Mouse (Mus musculus): Measurements from ENCODE around the gene Ciita. TPM values are rescaled to one million over a fixed set of nuclear protein-coding genes. Genes with fewer than 3 reads are reported as not detected.

The Ciita gene
- polyA plus RNA-seq, 1 experiment from 2014 or later: 0.16 TPM

DNA sequence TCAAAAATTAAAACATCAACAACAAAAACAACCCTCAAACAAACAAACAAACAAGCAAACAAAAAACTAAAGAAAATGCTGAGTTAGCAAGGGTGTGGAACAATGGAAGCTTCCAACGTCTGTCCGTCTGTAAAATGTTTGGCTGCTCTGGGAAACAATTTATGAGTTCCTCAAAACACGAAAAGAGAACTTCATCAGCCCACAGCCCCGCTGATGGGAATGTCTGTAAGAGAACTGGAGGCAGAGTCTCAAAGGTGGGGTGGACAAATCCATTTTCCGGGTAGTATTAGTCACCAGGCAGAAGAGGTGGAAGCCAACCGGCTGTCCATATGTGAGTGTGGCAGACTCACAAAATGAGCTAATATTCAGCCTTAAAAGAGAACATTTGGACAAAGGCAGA is 38.5 kb upstream of the Ciita start:
- Histone ChIP-seq H3K36me3 (ENCODE audit: control insufficient read depth, insufficient read depth, low read length) (no peaks in the 10 kb centered on the region), H3K4me3 (ENCODE audit: low read depth, low read length) (no peak overlapping the region), H3K27ac (replicated peaks) (no peak overlapping the region), H3K9ac (ENCODE audit: low read length) (no peak overlapping the region), H3K27me3 (ENCODE audit: control insufficient read depth, insufficient read depth, low read length) (no peaks in the 10 kb centered on the region), H3K9me3 (ENCODE audit: control insufficient read depth, low read length) (no peaks in the 10 kb centered on the region), H3K4me1 (replicated peaks; ENCODE audit: control insufficient read depth, insufficient read depth) (no peaks in the 10 kb centered on the region), H3K4me2 (replicated peaks; ENCODE audit: low read depth) (no peak overlapping the region)
- 80% methylated on average over 6 of the region's 6 CpGs for WGBS
- ATAC-seq (ENCODE audit: low FRiP score, low TSS enrichment) (no peak), DNase-seq (ENCODE audit: low spot score) (no peak)
- TF ChIP-seq CTCF (IDR thresholded peaks at IDR 0.05; ENCODE audit: low read depth): no peak
- TF ChIP-seq EP300 (optimal IDR thresholded peaks at IDR 0.05): no peak

DNA sequence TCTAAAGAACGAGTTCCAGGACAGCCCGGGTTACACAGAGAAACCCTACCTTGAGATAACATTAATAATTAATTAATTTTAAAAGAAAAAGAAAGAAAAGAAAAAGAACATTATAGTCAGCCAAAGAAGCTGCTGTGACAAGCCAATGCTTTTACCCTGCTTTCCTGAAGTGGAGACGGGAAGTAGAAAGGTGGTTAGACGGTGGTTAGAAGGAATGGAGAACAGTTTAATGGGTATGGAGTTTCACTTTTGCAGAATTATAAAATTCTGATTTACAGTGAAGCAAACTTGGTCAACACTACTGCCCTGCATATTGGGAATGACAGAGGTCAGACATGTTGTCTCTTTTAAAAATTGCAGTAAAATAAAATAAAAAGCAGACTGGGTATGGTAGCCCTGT is 38.1 kb upstream of the Ciita start:
- H3K4me1 ChIP-seq (replicated peaks; ENCODE audit: control insufficient read depth, insufficient read depth): no peaks in the 10 kb centered on the region
- no peak overlapping the region for H3K9ac ChIP-seq (ENCODE audit: low read length)
- DNase-seq (ENCODE audit: low spot score): no peak
- H3K9me3 ChIP-seq (ENCODE audit: control insufficient read depth, low read length): no peaks in the 10 kb centered on the region
- H3K27ac ChIP-seq (replicated peaks): no peak overlapping the region
- no peaks in the 10 kb centered on the region for H3K27me3 ChIP-seq (ENCODE audit: control insufficient read depth, insufficient read depth, low read length)
- ATAC-seq (ENCODE audit: low FRiP score, low TSS enrichment): no peak
- H3K4me2 ChIP-seq (replicated peaks; ENCODE audit: low read depth): no peak overlapping the region
- H3K4me3 ChIP-seq (ENCODE audit: low read depth, low read length): no peak overlapping the region
- H3K36me3 ChIP-seq (ENCODE audit: control insufficient read depth, insufficient read depth, low read length): no peaks in the 10 kb centered on the region
- 78% methylated on average over 4 of the region's 4 CpGs for WGBS
- TF ChIP-seq CTCF (IDR thresholded peaks at IDR 0.05; ENCODE audit: low read depth) (no peak), EP300 (optimal IDR thresholded peaks at IDR 0.05) (no peak)

DNA sequence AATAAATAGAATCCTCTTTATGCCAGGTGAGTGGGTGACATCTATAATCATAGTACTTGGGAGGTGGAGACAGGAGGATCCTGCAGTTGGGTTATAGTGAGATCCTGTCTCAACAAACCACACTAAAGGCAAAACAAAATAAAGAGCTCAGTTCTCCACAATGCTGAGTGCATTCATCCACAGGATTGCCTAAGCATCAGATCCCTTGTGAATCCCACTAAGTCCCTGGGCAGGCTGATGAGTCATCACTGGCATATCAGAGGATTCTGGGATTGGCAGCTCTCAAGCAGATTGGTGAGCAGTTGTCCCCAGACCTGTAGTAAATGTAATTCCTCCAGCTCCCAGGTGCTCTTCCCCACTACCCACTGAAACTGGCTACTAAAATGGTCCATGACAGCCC is 36.1 kb upstream of the Ciita start:
- H3K9me3 ChIP-seq (ENCODE audit: control insufficient read depth, low read length): no peaks in the 10 kb centered on the region
- H3K4me1 ChIP-seq (replicated peaks; ENCODE audit: control insufficient read depth, insufficient read depth): no peaks in the 10 kb centered on the region
- H3K4me3 ChIP-seq (ENCODE audit: low read depth, low read length): no peak overlapping the region
- no peak overlapping the region for H3K27ac ChIP-seq (replicated peaks)
- no peak for ATAC-seq (ENCODE audit: low FRiP score, low TSS enrichment)
- TF ChIP-seq EP300 (optimal IDR thresholded peaks at IDR 0.05) (no peak), CTCF (IDR thresholded peaks at IDR 0.05; ENCODE audit: low read depth) (no peak)
- no peaks in the 10 kb centered on the region for H3K27me3 ChIP-seq (ENCODE audit: control insufficient read depth, insufficient read depth, low read length)
- DNase-seq (ENCODE audit: low spot score): no peak
- no peak overlapping the region for H3K4me2 ChIP-seq (replicated peaks; ENCODE audit: low read depth)
- H3K9ac ChIP-seq (ENCODE audit: low read length): no peak overlapping the region
- H3K36me3 ChIP-seq (ENCODE audit: control insufficient read depth, insufficient read depth, low read length): no peaks in the 10 kb centered on the region

DNA sequence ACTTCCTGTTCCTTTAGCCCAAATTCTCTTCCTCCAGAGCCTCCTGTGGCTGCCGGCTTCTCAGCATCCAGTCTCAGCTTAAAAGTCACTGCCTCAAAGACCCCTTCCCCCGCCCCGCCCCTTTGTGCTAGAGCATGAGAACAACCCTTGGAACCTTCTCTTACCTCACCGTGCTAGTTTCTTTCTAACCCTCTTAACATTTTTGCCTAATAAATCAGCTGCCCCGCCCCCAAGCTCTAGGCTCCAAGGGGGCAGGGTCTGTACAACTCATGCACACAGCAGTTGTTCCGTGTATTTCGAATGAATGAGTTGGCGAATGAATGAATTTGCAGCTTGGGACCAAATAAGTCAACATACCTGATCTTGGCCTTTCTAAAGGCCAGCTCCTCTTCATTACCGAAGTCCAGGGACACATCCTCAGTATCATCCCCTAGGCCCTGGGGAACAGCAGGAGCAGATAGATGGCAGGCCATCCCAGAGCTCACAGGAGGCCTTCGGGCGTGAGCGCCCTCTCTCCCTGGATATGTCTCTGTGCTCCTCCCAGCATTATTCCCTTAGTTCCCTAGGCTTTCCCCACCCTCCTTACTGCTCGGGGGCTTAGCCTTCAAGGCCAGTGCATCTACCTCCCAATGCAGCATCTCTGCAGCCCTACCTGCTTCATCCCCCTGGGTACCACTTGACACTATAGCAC is 33.1 kb upstream of the Ciita start:
- H3K27me3 ChIP-seq (ENCODE audit: control insufficient read depth, insufficient read depth, low read length): no peaks in the 10 kb centered on the region
- TF ChIP-seq EP300 (optimal IDR thresholded peaks at IDR 0.05): no peak
- no peak for TF ChIP-seq CTCF (IDR thresholded peaks at IDR 0.05; ENCODE audit: low read depth)
- WGBS: 28% methylated on average over 13 of the region's 13 CpGs
- no peak for DNase-seq (ENCODE audit: low spot score)
- H3K9ac ChIP-seq (ENCODE audit: low read length): peak overlapping the region; percentile 35; the same call in 1 of the 2 replicates
- peak overlapping the region; percentile 38 for H3K4me3 ChIP-seq (ENCODE audit: low read depth, low read length)
- ATAC-seq (ENCODE audit: low FRiP score, low TSS enrichment): no peak; the same call in 1 of the 2 replicates
- H3K9me3 ChIP-seq (ENCODE audit: control insufficient read depth, low read length): no peaks in the 10 kb centered on the region
- no peaks in the 10 kb centered on the region for H3K4me1 ChIP-seq (replicated peaks; ENCODE audit: control insufficient read depth, insufficient read depth)
- peak overlapping the region; percentile 53 for H3K4me2 ChIP-seq (replicated peaks; ENCODE audit: low read depth)
- no peaks in the 10 kb centered on the region for H3K36me3 ChIP-seq (ENCODE audit: control insufficient read depth, insufficient read depth, low read length)
- no peak overlapping the region; the same call in 1 of the 2 replicates for H3K27ac ChIP-seq (replicated peaks)

DNA sequence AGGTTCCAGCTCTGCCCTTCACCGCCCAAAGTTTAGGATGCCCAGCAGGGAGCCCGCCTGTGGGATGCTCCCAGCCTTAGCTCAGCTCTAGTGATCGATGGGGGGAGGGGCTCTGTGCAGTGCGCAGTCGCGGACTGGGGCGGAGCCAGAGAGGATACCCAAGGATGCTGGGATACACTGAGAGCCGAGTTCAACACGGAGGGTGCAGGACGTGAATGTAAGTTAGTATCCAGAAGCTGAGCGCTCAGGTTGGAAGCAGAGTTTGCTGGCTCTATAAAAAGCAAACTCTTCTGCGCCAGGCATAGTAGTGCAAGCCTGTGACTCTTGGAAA is 32.6 kb upstream of the Ciita start, which contains the start of gene Tvp23a:
Tvp23a (minus strand) TSS at position 99 of the 331 bp plus-strand sequence.
- Histone ChIP-seq H3K27ac (replicated peaks) (no peak within 1 kb of the TSS; the same call in 1 of the 2 replicates), H3K9me3 (ENCODE audit: control insufficient read depth, low read length) (no peaks in the 10 kb centered on the region), H3K4me2 (replicated peaks; ENCODE audit: low read depth) (peak within 1 kb of the TSS; percentile 53), H3K4me3 (ENCODE audit: low read depth, low read length) (peak within 1 kb of the TSS; percentile 38), H3K9ac (ENCODE audit: low read length) (peak within 1 kb of the TSS; percentile 35; the same call in 1 of the 2 replicates), H3K4me1 (replicated peaks; ENCODE audit: control insufficient read depth, insufficient read depth) (no peaks in the 10 kb centered on the region), H3K27me3 (ENCODE audit: control insufficient read depth, insufficient read depth, low read length) (no peaks in the 10 kb centered on the region), H3K36me3 (ENCODE audit: control insufficient read depth, insufficient read depth, low read length) (no peaks in the 10 kb centered on the region)
- WGBS: 3% methylated on average over 12 of the region's 12 CpGs
- TF ChIP-seq CTCF (IDR thresholded peaks at IDR 0.05; ENCODE audit: low read depth) (no peak), EP300 (optimal IDR thresholded peaks at IDR 0.05) (no peak)
- peak; percentile 85; the same call in 1 of the 2 replicates for ATAC-seq (ENCODE audit: low FRiP score, low TSS enrichment)
- DNase-seq (ENCODE audit: low spot score): peak; percentile 50

DNA sequence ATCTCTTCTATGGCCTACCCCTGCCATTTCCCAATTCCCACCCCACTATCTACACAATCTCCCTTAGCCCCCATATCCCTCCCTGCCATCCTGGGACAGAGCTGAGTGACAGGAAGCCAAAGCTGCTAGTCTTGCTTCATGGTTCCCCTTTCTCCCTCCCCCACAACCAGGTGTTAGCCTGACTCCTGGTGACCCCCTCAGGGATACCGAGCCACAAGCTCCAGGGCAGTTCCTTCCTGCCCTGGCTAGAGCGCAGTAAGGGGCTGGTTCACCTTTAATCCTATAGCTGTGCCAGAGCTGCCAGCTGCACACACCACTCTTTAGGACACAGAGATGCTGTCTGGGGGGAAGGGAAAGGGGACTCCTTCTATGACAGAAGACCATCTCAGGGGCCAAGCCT is 32.1 kb upstream of the Ciita start:
- ATAC-seq (ENCODE audit: low FRiP score, low TSS enrichment): no peak
- TF ChIP-seq EP300 (optimal IDR thresholded peaks at IDR 0.05): no peak
- TF ChIP-seq CTCF (IDR thresholded peaks at IDR 0.05; ENCODE audit: low read depth): no peak

More for the DNA sequence above, 32.1 kb upstream of the Ciita start:
- Histone ChIP-seq H3K27ac (replicated peaks) (no peak overlapping the region), H3K36me3 (ENCODE audit: control insufficient read depth, insufficient read depth, low read length) (no peaks in the 10 kb centered on the region), H3K4me2 (replicated peaks; ENCODE audit: low read depth) (peak overlapping the region; percentile 53; the same call in 1 of the 2 replicates), H3K27me3 (ENCODE audit: control insufficient read depth, insufficient read depth, low read length) (no peaks in the 10 kb centered on the region), H3K4me1 (replicated peaks; ENCODE audit: control insufficient read depth, insufficient read depth) (0 out of 2 replicates have a peak, but pooled peaks cover 2% of the 10 kb centered on the region), H3K4me3 (ENCODE audit: low read depth, low read length) (peak overlapping the region; percentile 38; the same call in 1 of the 2 replicates), H3K9ac (ENCODE audit: low read length) (no peak overlapping the region), H3K9me3 (ENCODE audit: control insufficient read depth, low read length) (no peaks in the 10 kb centered on the region)
- no peak for DNase-seq (ENCODE audit: low spot score)
- 47% methylated on average over 2 of the region's 2 CpGs for WGBS

Data from stomach, postnatal 0 days (tissue).